8 mouse cellular contexts compared by ENCODE assay signal in the genomic region with DNA sequence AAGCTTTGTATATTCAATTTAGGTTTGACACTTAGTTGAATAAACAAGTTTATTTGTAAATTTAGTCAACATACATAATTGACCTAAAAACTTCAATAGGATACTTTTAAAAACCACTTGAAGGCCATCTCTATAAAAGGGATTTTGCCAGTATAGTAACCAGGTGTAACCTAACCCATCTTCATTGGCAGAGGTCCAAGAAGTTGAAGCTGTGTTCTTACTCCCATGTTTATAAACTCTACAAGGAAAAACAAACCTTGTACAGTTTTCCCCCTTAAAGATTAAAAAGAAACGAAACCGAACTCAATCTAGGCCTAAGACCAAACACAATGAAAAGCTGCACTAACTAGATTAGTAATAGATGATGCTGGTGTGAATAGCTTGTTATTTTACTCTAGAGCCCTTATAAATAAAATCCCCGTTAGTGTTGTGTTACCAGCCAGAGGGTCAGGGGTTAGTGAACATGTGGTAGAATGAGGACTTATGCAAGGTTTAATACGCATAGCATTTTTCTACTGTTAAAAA. TPM values are rescaled to one million over a fixed set of nuclear protein-coding genes. Genes with fewer than 3 reads are reported as not detected.
DNase-seq lines count a peak whose midpoint lies in the region; ATAC-seq and TF ChIP-seq lines count a peak whose summit lies in the region.

No protein-coding gene starts in this region.

- H3K4me1 ChIP-seq in heart, embryonic 11.5 days (ENCODE audit: control insufficient read depth, insufficient read depth, low read length), result peaks cover 4% of the 10 kb centered on the region; the same call in 1 of the 2 replicates
- peaks cover 26% of the 10 kb centered on the region for H3K4me1 ChIP-seq in E14TG2a.4 (replicated peaks; ENCODE audit: low read depth, low read length)
- peaks cover 4% of the 10 kb centered on the region; the same call in 1 of the 2 replicates for H3K4me1 ChIP-seq in forebrain, postnatal 0 days (ENCODE audit: insufficient read depth)
- 0 out of 2 replicates have a peak, but pooled peaks cover 2% of the 10 kb centered on the region for H3K4me1 ChIP-seq in liver, postnatal 0 days (ENCODE audit: insufficient read depth)

- no peak for TF ChIP-seq EP300 in liver, postnatal 0 days (IDR thresholded peaks at IDR 0.05; ENCODE audit: low read depth)

- no peaks in the 10 kb centered on the region for H3K9me3 ChIP-seq in heart, embryonic 11.5 days (replicated peaks; ENCODE audit: control insufficient read depth, low read length)
- no peaks in the 10 kb centered on the region for H3K9me3 ChIP-seq in E14TG2a.4 (ENCODE audit: low read length)
- no peaks in the 10 kb centered on the region for H3K9me3 ChIP-seq in forebrain, postnatal 0 days (ENCODE audit: low read length)
- no peaks in the 10 kb centered on the region for H3K9me3 ChIP-seq in liver, postnatal 0 days (ENCODE audit: low read length)

- WGBS in heart, embryonic 11.5 days (ENCODE audit: insufficient replicate concordance), result 79% methylated on average over 4 of the region's 4 CpGs
- WGBS in forebrain, postnatal 0 days, result 46% methylated on average over 4 of the region's 4 CpGs
- WGBS in liver, postnatal 0 days (ENCODE audit: insufficient replicate concordance), result 70% methylated on average over 4 of the region's 4 CpGs

- peak overlapping the region; percentile 31 for H3K4me3 ChIP-seq in heart, embryonic 11.5 days (ENCODE audit: low read depth, low read length)
- peak overlapping the region; percentile 52 for H3K4me3 ChIP-seq in E14TG2a.4 (replicated peaks; ENCODE audit: low read length)
- peak overlapping the region; percentile 49 for H3K4me3 ChIP-seq in forebrain, postnatal 0 days (ENCODE audit: low read depth, low read length)
- H3K4me3 ChIP-seq in liver, postnatal 0 days (ENCODE audit: low read depth, low read length), result peak overlapping the region; percentile 52

- H3K27ac ChIP-seq in heart, embryonic 11.5 days (ENCODE audit: low read depth, low read length), result no peak overlapping the region
- no peak overlapping the region for H3K27ac ChIP-seq in forebrain, postnatal 0 days (ENCODE audit: low read depth, low read length)
- peak overlapping the region; percentile 13; the same call in 1 of the 2 replicates for H3K27ac ChIP-seq in liver, postnatal 0 days (ENCODE audit: low read depth)

- intact Hi-C loops in left cerebral cortex, postnatal 25 days (cut with DNase I), result no loop called here

- no peaks in the 10 kb centered on the region for H3K27me3 ChIP-seq in heart, embryonic 11.5 days (ENCODE audit: control insufficient read depth, insufficient read depth, low read length)
- no peaks in the 10 kb centered on the region for H3K27me3 ChIP-seq in E14TG2a.4 (ENCODE audit: insufficient read depth, low read length)
- H3K27me3 ChIP-seq in forebrain, postnatal 0 days (ENCODE audit: insufficient read depth, low read length), result no peaks in the 10 kb centered on the region
- H3K27me3 ChIP-seq in liver, postnatal 0 days (ENCODE audit: insufficient read depth, low read length), result no peaks in the 10 kb centered on the region

- H3K36me3 ChIP-seq in heart, embryonic 11.5 days (ENCODE audit: control insufficient read depth, insufficient read depth, low read length), result peaks cover 2% of the 10 kb centered on the region; the same call in 1 of the 2 replicates
- peaks cover 27% of the 10 kb centered on the region for H3K36me3 ChIP-seq in E14TG2a.4 (ENCODE audit: insufficient read depth, low read length)
- H3K36me3 ChIP-seq in forebrain, postnatal 0 days (ENCODE audit: insufficient read depth), result peaks cover 22% of the 10 kb centered on the region
- H3K36me3 ChIP-seq in liver, postnatal 0 days (replicated peaks; ENCODE audit: insufficient read depth, low read length), result peaks cover 19% of the 10 kb centered on the region

- no peak for ATAC-seq in heart, embryonic 11.5 days (replicated peaks; ENCODE audit: insufficient number of reproducible peaks, low FRiP score, low TSS enrichment)
- ATAC-seq in forebrain, postnatal 0 days, result no peak
- ATAC-seq in liver, postnatal 0 days, result no peak

- H3K9ac ChIP-seq in heart, embryonic 11.5 days (ENCODE audit: low read depth, low read length), result no peak overlapping the region
- peak overlapping the region; percentile 25 for H3K9ac ChIP-seq in forebrain, postnatal 0 days
- H3K9ac ChIP-seq in liver, postnatal 0 days (replicated peaks), result peak overlapping the region; percentile 59

- no peak for TF ChIP-seq CTCF in E14TG2a.4 (conservative IDR thresholded peaks at IDR 0.05; ENCODE audit: low read length)
- TF ChIP-seq CTCF in forebrain, postnatal 0 days (IDR thresholded peaks at IDR 0.05; ENCODE audit: low read depth), result no peak
- TF ChIP-seq CTCF in liver, postnatal 0 days (IDR thresholded peaks at IDR 0.05; ENCODE audit: low read depth), result no peak

- H3K4me2 ChIP-seq in heart, embryonic 11.5 days, result peak overlapping the region; percentile 61
- H3K4me2 ChIP-seq in forebrain, postnatal 0 days (ENCODE audit: low read depth), result peak overlapping the region; percentile 77
- H3K4me2 ChIP-seq in liver, postnatal 0 days (ENCODE audit: low read depth, low read length), result peak overlapping the region; percentile 79

- no peak for DNase-seq in heart, adult 9 months (ENCODE audit: low spot score in 2 of 2)
- peak; percentile 32 for DNase-seq in forebrain, postnatal 0 days
- no peak for DNase-seq in liver, postnatal 0 days
- no peak for DNase-seq in layer of hippocampus, postnatal 10 days (ENCODE audit: low spot score in 2 of 2)
- DNase-seq in left cerebral cortex, postnatal 25 days (ENCODE audit: low spot score in 2 of 2), result no peak
- DNase-seq in natural killer cell, adult 2 months (ENCODE audit: low spot score in 2 of 2), result no peak

RNA-seq across cellular contexts. Expression of a gene that starts 5.4 kb away (rescaled TPM):
- 734 and 757 TPM in 2 replicates for polyA plus RNA-seq in heart, embryonic 11.5 days (2014; fragmentation: Nextera tagmentation; extraction: Ambion mirVana)
- total RNA-seq in forebrain, postnatal 0 days (2014; rRNA removed), result 730 and 936 TPM in 2 replicates
- polyA plus RNA-seq in forebrain, postnatal 0 days (2015; fragmentation: Nextera tagmentation; extraction: Ambion mirVana), result 2,422 and 2,718 TPM in 2 replicates
- polyA plus RNA-seq in liver, postnatal 0 days (2015; fragmentation: Nextera tagmentation; extraction: Ambion mirVana), result 647 and 656 TPM in 2 replicates
- 100 to 1,000 TPM; 400 to 469 TPM for total RNA-seq in layer of hippocampus, postnatal 10 days (2021)
- 100 to 1,000 TPM; 225 to 260 TPM for total RNA-seq in left cerebral cortex, postnatal 25 days (2021)

RNA-seq across cellular contexts. Expression of a gene that starts 7.8 kb away (rescaled TPM):
- 18.7 and 20.0 TPM in 2 replicates for polyA plus RNA-seq in heart, embryonic 11.5 days (2014; fragmentation: Nextera tagmentation; extraction: Ambion mirVana)
- total RNA-seq in forebrain, postnatal 0 days (2014; rRNA removed), result 38.9 and 43.8 TPM in 2 replicates
- polyA plus RNA-seq in forebrain, postnatal 0 days (2015; fragmentation: Nextera tagmentation; extraction: Ambion mirVana), result 18.7 and 22.5 TPM in 2 replicates
- 3.9 and 5.1 TPM in 2 replicates for polyA plus RNA-seq in liver, postnatal 0 days (2015; fragmentation: Nextera tagmentation; extraction: Ambion mirVana)
- total RNA-seq in layer of hippocampus, postnatal 10 days (2021), result 10 to 100 TPM; 23.9 to 28.1 TPM
- total RNA-seq in left cerebral cortex, postnatal 25 days (2021), result 10 to 100 TPM; 20.7 to 21.7 TPM

RNA-seq across cellular contexts. Expression of a gene that starts 9.8 kb away (rescaled TPM):
- polyA plus RNA-seq in heart, embryonic 11.5 days (2014; fragmentation: Nextera tagmentation; extraction: Ambion mirVana), result 137 and 151 TPM in 2 replicates
- total RNA-seq in forebrain, postnatal 0 days (2014; rRNA removed), result 42.6 and 52.2 TPM in 2 replicates
- 61.1 and 66.4 TPM in 2 replicates for polyA plus RNA-seq in forebrain, postnatal 0 days (2015; fragmentation: Nextera tagmentation; extraction: Ambion mirVana)
- 317 and 319 TPM in 2 replicates for polyA plus RNA-seq in liver, postnatal 0 days (2015; fragmentation: Nextera tagmentation; extraction: Ambion mirVana)
- total RNA-seq in layer of hippocampus, postnatal 10 days (2021), result 10 to 100 TPM; 20.5 to 24.7 TPM
- 10 to 100 TPM; 14.7 to 18.7 TPM for total RNA-seq in left cerebral cortex, postnatal 25 days (2021)

RNA-seq across cellular contexts. Expression of a gene that starts 47.8 kb away (rescaled TPM):
- polyA plus RNA-seq in heart, embryonic 11.5 days (2014; fragmentation: Nextera tagmentation; extraction: Ambion mirVana), result 0.51 and 0.80 TPM in 2 replicates
- 0.46 and 1.1 TPM in 2 replicates for total RNA-seq in forebrain, postnatal 0 days (2014; rRNA removed)
- polyA plus RNA-seq in forebrain, postnatal 0 days (2015; fragmentation: Nextera tagmentation; extraction: Ambion mirVana), result 0.93 and 1.3 TPM in 2 replicates
- 0.21 and 0.34 TPM in 2 replicates for polyA plus RNA-seq in liver, postnatal 0 days (2015; fragmentation: Nextera tagmentation; extraction: Ambion mirVana)
- total RNA-seq in layer of hippocampus, postnatal 10 days (2021), result 1 to 10 TPM in 1 of 2 experiments, under 1 TPM in 1; 0.85 to 1.3 TPM
- total RNA-seq in left cerebral cortex, postnatal 25 days (2021), result 1 to 10 TPM; 3.7 to 6.6 TPM

RNA-seq across cellular contexts. Expression of a gene that starts 55.4 kb away (rescaled TPM):
- polyA plus RNA-seq in heart, embryonic 11.5 days (2014; fragmentation: Nextera tagmentation; extraction: Ambion mirVana), result 2.3 and 2.6 TPM in 2 replicates
- 0.46 and 0.86 TPM in 2 replicates for total RNA-seq in forebrain, postnatal 0 days (2014; rRNA removed)
- 0.29 and 0.58 TPM in 2 replicates for polyA plus RNA-seq in forebrain, postnatal 0 days (2015; fragmentation: Nextera tagmentation; extraction: Ambion mirVana)
- 6.1 and 6.9 TPM in 2 replicates for polyA plus RNA-seq in liver, postnatal 0 days (2015; fragmentation: Nextera tagmentation; extraction: Ambion mirVana)
- total RNA-seq in layer of hippocampus, postnatal 10 days (2021), result 1 to 10 TPM; 1.3 TPM
- total RNA-seq in left cerebral cortex, postnatal 25 days (2021), result 1 to 10 TPM in 1 of 2 experiments, under 1 TPM in 1; 0.82 to 1.0 TPM
